8 mouse cellular contexts compared by ENCODE assay signal in genomic region chr16:11532592-11532991, GRCm38 (mm10).
A peak's percentile ranks its signal among the peaks of the same experiment; 100 is the strongest.
DNase-seq lines count a peak whose midpoint lies in the region; ATAC-seq and TF ChIP-seq lines count a peak whose summit lies in the region.

No protein-coding gene starts in this region.

- H3K36me3 ChIP-seq in hindbrain, embryonic 16.5 days (ENCODE audit: control insufficient read depth, insufficient read depth, low read length), result no peaks in the 10 kb centered on the region
- H3K36me3 ChIP-seq in hindbrain, embryonic 11.5 days (ENCODE audit: control insufficient read depth, insufficient read depth, low read length), result no peaks in the 10 kb centered on the region
- H3K36me3 ChIP-seq in hindbrain, postnatal 0 days (ENCODE audit: insufficient read depth, low read length), result no peaks in the 10 kb centered on the region
- no peaks in the 10 kb centered on the region for H3K36me3 ChIP-seq in limb, embryonic 12.5 days
- no peaks in the 10 kb centered on the region for H3K36me3 ChIP-seq in stomach, postnatal 0 days (ENCODE audit: control insufficient read depth, insufficient read depth, low read length)

- TF ChIP-seq CTCF in hindbrain, postnatal 0 days (IDR thresholded peaks at IDR 0.05; ENCODE audit: low read depth), result no peak
- TF ChIP-seq CTCF in stomach, postnatal 0 days (IDR thresholded peaks at IDR 0.05; ENCODE audit: low read depth), result no peak

- H3K4me2 ChIP-seq in hindbrain, embryonic 16.5 days (ENCODE audit: low read length), result no peak overlapping the region
- H3K4me2 ChIP-seq in hindbrain, embryonic 11.5 days (replicated peaks; ENCODE audit: low read depth, low read length), result no peak overlapping the region
- no peak overlapping the region for H3K4me2 ChIP-seq in hindbrain, postnatal 0 days (ENCODE audit: low read depth, low read length)
- H3K4me2 ChIP-seq in limb, embryonic 12.5 days, result no peak overlapping the region
- no peak overlapping the region for H3K4me2 ChIP-seq in stomach, postnatal 0 days (replicated peaks; ENCODE audit: low read depth)

- no peak for TF ChIP-seq EP300 in stomach, postnatal 0 days (optimal IDR thresholded peaks at IDR 0.05)

- DNase-seq in hindbrain, embryonic 11.5 days (ENCODE audit: low spot score), result no peak
- peak; percentile 92 for DNase-seq in cerebellum, adult 11-12 months
- peak; percentile 27 to 31 for DNase-seq in frontal cortex, postnatal 14 days (ENCODE audit: low spot score in 2 of 2)
- DNase-seq in hindbrain, postnatal 0 days (ENCODE audit: low spot score), result peak; percentile 80
- peak; percentile 26 for DNase-seq in stomach, postnatal 0 days (ENCODE audit: low spot score)

- 52% methylated on average over 8 of the region's 8 CpGs for WGBS in hindbrain, embryonic 16.5 days
- 73% methylated on average over 8 of the region's 8 CpGs for WGBS in hindbrain, embryonic 11.5 days
- 44% methylated on average over 8 of the region's 8 CpGs for WGBS in hindbrain, postnatal 0 days
- WGBS in limb, embryonic 12.5 days, result 49% methylated on average over 8 of the region's 8 CpGs
- WGBS in stomach, postnatal 0 days, result 43% methylated on average over 8 of the region's 8 CpGs

- no peak overlapping the region for H3K9ac ChIP-seq in hindbrain, embryonic 16.5 days (ENCODE audit: low read depth, low read length)
- no peak overlapping the region for H3K9ac ChIP-seq in hindbrain, embryonic 11.5 days (ENCODE audit: low read depth, low read length)
- no peak overlapping the region for H3K9ac ChIP-seq in hindbrain, postnatal 0 days (replicated peaks; ENCODE audit: low read length)
- H3K9ac ChIP-seq in limb, embryonic 12.5 days (replicated peaks), result no peak overlapping the region
- no peak overlapping the region for H3K9ac ChIP-seq in stomach, postnatal 0 days (ENCODE audit: low read length)

- H3K27ac ChIP-seq in hindbrain, embryonic 16.5 days (ENCODE audit: low read depth, low read length), result no peak overlapping the region
- no peak overlapping the region for H3K27ac ChIP-seq in hindbrain, embryonic 11.5 days (ENCODE audit: low read depth, low read length)
- H3K27ac ChIP-seq in hindbrain, postnatal 0 days, result no peak overlapping the region; the same call in 1 of the 2 replicates
- H3K27ac ChIP-seq in limb, embryonic 12.5 days, result no peak overlapping the region
- no peak overlapping the region for H3K27ac ChIP-seq in stomach, postnatal 0 days (replicated peaks)

- no peaks in the 10 kb centered on the region for H3K27me3 ChIP-seq in hindbrain, embryonic 16.5 days (replicated peaks; ENCODE audit: control insufficient read depth, insufficient read depth, low read length)
- H3K27me3 ChIP-seq in hindbrain, embryonic 11.5 days (ENCODE audit: control insufficient read depth, insufficient read depth, low read length), result no peaks in the 10 kb centered on the region
- H3K27me3 ChIP-seq in hindbrain, postnatal 0 days (ENCODE audit: insufficient read depth, low read length), result no peaks in the 10 kb centered on the region
- no peaks in the 10 kb centered on the region for H3K27me3 ChIP-seq in limb, embryonic 12.5 days
- no peaks in the 10 kb centered on the region for H3K27me3 ChIP-seq in stomach, postnatal 0 days (ENCODE audit: control insufficient read depth, insufficient read depth, low read length)

- no peaks in the 10 kb centered on the region for H3K9me3 ChIP-seq in hindbrain, embryonic 16.5 days (ENCODE audit: control insufficient read depth, low read length)
- H3K9me3 ChIP-seq in hindbrain, embryonic 11.5 days (ENCODE audit: control insufficient read depth, low read length), result no peaks in the 10 kb centered on the region
- no peaks in the 10 kb centered on the region for H3K9me3 ChIP-seq in hindbrain, postnatal 0 days (ENCODE audit: low read length)
- H3K9me3 ChIP-seq in limb, embryonic 12.5 days, result no peaks in the 10 kb centered on the region
- H3K9me3 ChIP-seq in stomach, postnatal 0 days (ENCODE audit: control insufficient read depth, low read length), result no peaks in the 10 kb centered on the region

- peaks cover 7% of the 10 kb centered on the region for H3K4me1 ChIP-seq in hindbrain, embryonic 16.5 days (ENCODE audit: control insufficient read depth, insufficient read depth, low read depth, low read length)
- no peaks in the 10 kb centered on the region for H3K4me1 ChIP-seq in hindbrain, embryonic 11.5 days (replicated peaks; ENCODE audit: control insufficient read depth, insufficient read depth, low read length)
- H3K4me1 ChIP-seq in hindbrain, postnatal 0 days (ENCODE audit: insufficient read depth, low read length), result 0 out of 2 replicates have a peak, but pooled peaks cover 3% of the 10 kb centered on the region
- H3K4me1 ChIP-seq in limb, embryonic 12.5 days (replicated peaks), result peaks cover 15% of the 10 kb centered on the region
- no peaks in the 10 kb centered on the region for H3K4me1 ChIP-seq in stomach, postnatal 0 days (replicated peaks; ENCODE audit: control insufficient read depth, insufficient read depth)

- ATAC-seq in hindbrain, embryonic 16.5 days, result peak; percentile 69
- no peak for ATAC-seq in hindbrain, embryonic 11.5 days (ENCODE audit: low FRiP score)
- ATAC-seq in hindbrain, postnatal 0 days, result peak; percentile 29; the same call in 1 of the 2 replicates
- ATAC-seq in limb, embryonic 12.5 days (ENCODE audit: insufficient number of reproducible peaks, insufficient read depth, low FRiP score, low TSS enrichment, low read depth), result peak; percentile 56; the same call in 1 of the 2 replicates
- peak; percentile 47; the same call in 1 of the 2 replicates for ATAC-seq in stomach, postnatal 0 days (ENCODE audit: low FRiP score, low TSS enrichment)
- no peak for ATAC-seq in megakaryocyte-erythroid progenitor cell, adult 5-6 weeks (replicated peaks; ENCODE audit: low FRiP score, low TSS enrichment, poor library complexity, severe bottlenecking)

- H3K4me3 ChIP-seq in hindbrain, embryonic 16.5 days (ENCODE audit: low read length), result no peak overlapping the region
- no peak overlapping the region for H3K4me3 ChIP-seq in hindbrain, embryonic 11.5 days (ENCODE audit: low read depth, low read length)
- no peak overlapping the region for H3K4me3 ChIP-seq in hindbrain, postnatal 0 days (ENCODE audit: low read length)
- H3K4me3 ChIP-seq in limb, embryonic 12.5 days (replicated peaks), result no peak overlapping the region
- no peak overlapping the region for H3K4me3 ChIP-seq in stomach, postnatal 0 days (ENCODE audit: low read depth, low read length)

Comparison
In these comparisons a context has a peak if more than half of its experiments do, and no peak if none do; other contexts are left out.
1. ATAC-seq: peak in hindbrain, embryonic 16.5 days (single experiment), hindbrain, postnatal 0 days (single experiment), limb, embryonic 12.5 days (single experiment) and stomach, postnatal 0 days (single experiment); none in hindbrain, embryonic 11.5 days (single experiment) and megakaryocyte-erythroid progenitor cell, adult 5-6 weeks (single experiment).